Mouse (Mus musculus) kidney, embryonic 15.5 days (tissue): Measurements from ENCODE around the gene Apbb1. TPM values are rescaled to one million over a fixed set of nuclear protein-coding genes. Genes with fewer than 3 reads are reported as not detected.

Source experiments
- ATAC-seq: fragments of 200-750 bp; cut with Nextera tagmentation; replicated peaks from 2 replicates; pipeline ENCODE4 v1.8.0; 2017; ENCODE audit warnings: moderate TSS enrichment; ENCODE audit not compliant: low FRiP score
- H3K27ac ChIP-seq: fragments of 300-500 bp; sonication (generic); 2 replicates; pipeline ENCODE4 v1.5.1; 2015; ENCODE audit warnings: mild to moderate bottlenecking, inconsistent platforms
- H3K27me3 ChIP-seq: fragments of 300-500 bp; sonication (generic); 2 replicates; pipeline ENCODE4 v1.6.1; 2015; ENCODE audit warnings: inconsistent platforms
- H3K36me3 ChIP-seq: fragments of 300-500 bp; sonication (generic); 2 replicates; pipeline ENCODE4 v1.6.1; 2015; ENCODE audit warnings: inconsistent platforms
- H3K4me1 ChIP-seq: fragments of 300-500 bp; sonication (generic); 2 replicates; pipeline ENCODE4 v1.6.1; 2015; ENCODE audit warnings: inconsistent platforms
- H3K4me2 ChIP-seq: fragments of 300-500 bp; sonication (generic); 2 replicates; pipeline ENCODE4 v1.6.1; 2015; ENCODE audit warnings: moderate library complexity, mild to moderate bottlenecking, inconsistent platforms
- H3K4me3 ChIP-seq: fragments of 300-500 bp; sonication (generic); replicated peaks from 2 replicates; pipeline ENCODE4 v1.5.1; 2015; ENCODE audit warnings: mild to moderate bottlenecking, inconsistent platforms
- H3K9ac ChIP-seq: fragments of 300-500 bp; sonication (generic); 2 replicates; pipeline ENCODE4 v1.6.1; 2015; ENCODE audit warnings: mild to moderate bottlenecking, inconsistent platforms
- H3K9me3 ChIP-seq: fragments of 300-500 bp; sonication (generic); replicated peaks from 2 replicates; pipeline ENCODE4 v1.6.1; 2016; ENCODE audit warnings: inconsistent platforms
- WGBS: fragments of 180-500 bp; shearing (Covaris S2); methylation state at CpG from one replicate; pipeline ENCODE4 v1.1.7; 2015; ENCODE audit warnings: mixed read lengths; 5-methylcytosine and 5-hydroxymethylcytosine counted together
- polyA plus RNA-seq: library from polyadenylated mRNA; unstranded; fragments of >200 nt; fragmentation: Nextera tagmentation; extraction: Ambion mirVana; gene quantifications from 2 replicates; pipeline ENCODE4 v1.2.1, GENCODE M21; 2015

Gene Apbb1
- polyA plus RNA-seq, 1 experiment from 2014 or later, result 56.9 TPM

DNA sequence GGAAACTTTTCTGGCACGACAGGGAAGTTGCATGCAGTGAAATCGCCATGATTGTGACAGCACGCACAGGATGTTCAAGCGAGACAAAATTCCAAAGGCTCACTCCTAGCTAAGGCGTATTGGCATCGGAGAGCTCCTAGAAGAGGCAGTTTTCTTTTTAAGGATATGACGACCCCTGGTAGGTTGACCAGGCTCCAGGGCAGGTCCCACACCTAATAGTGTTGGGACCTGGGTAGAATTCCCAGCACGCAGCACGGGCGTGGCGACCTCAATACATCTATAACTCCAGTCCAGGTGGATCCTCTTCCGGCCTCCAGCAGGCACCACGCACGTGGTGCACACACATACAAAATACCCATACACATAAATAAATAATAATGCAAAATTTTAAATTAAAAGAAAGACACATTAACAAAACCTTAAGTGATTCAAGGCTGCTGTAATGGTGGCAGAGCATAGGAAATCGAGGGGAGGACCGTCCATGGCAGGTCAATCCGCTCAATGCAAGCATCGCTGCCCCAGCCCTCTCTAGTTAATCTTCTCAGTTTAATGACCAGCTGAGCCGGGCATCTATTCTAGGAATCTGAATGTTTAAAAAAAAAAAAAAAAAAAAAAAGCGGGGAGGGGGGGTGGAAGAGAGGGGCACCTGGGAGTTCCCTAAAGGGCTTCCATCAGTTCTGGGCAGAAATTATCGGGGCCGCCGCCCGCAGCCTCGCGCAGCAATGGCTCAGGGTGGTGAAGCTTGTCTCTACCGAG, 27.8 kb downstream of the Apbb1 start:
- H3K27ac ChIP-seq, result peak overlapping the region; percentile 41; the same call in 1 of the 2 replicates
- H3K4me3 ChIP-seq, result peak overlapping the region; percentile 64
- H3K4me2 ChIP-seq, result peak overlapping the region; percentile 77
- 25% methylated on average over 26 of the region's 27 CpGs for WGBS
- 0 out of 2 replicates have a peak overlapping the region, but pooled peaks have one; percentile 38 for H3K9ac ChIP-seq
- peaks cover 21% of the 10 kb centered on the region for H3K36me3 ChIP-seq
- H3K9me3 ChIP-seq, result no peaks in the 10 kb centered on the region
- H3K27me3 ChIP-seq, result no peaks in the 10 kb centered on the region
- H3K4me1 ChIP-seq, result peaks cover 16% of the 10 kb centered on the region
- ATAC-seq, result peak; percentile 2; the same call in 1 of the 2 replicates

DNA sequence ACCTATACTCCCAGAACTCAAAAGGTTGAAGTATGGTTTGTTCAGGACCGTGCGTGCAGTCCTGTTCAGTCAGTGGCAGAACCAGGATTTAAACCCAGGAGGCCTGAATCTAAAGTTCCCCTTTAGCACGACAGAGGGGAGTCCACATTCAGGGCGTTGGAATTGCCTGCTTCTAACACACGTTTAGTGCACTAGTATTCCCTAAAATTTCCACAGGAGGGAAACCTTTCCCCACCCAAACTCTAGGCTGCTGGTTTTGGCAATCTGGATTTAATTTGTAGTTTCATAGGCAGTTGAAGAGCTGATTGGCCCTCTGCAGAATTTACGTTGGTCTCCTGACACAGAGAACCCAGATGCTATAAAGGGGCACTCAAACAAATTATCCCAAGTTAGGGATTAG, 32.4 kb downstream of the Apbb1 start:
- ATAC-seq, result no peak
- H3K4me2 ChIP-seq, result no peak overlapping the region
- WGBS, result 34% methylated on average over 6 of the region's 6 CpGs

DNA sequence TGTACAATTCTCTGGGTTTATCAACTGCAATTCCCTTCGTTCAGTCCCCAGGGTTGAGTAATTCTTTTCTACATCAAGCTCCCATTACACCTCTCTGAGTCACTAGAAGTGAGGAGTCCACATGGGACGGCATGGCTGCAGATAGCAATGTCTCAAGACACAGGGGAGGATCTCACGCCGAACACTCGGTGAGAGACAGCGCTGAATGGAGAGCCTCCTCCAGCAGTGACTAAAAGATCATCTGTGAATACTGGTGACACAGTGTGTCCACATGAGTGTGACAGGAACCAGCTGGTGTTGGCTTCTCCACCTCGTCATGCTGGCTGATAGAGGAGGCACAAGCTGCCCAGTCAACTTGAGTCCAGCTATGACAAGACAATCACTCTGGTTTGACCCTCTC, 33.5 kb downstream of the Apbb1 start:
- H3K9ac ChIP-seq, result no peak overlapping the region
- no peak for ATAC-seq
- no peaks in the 10 kb centered on the region for H3K36me3 ChIP-seq
- no peak overlapping the region for H3K4me2 ChIP-seq
- no peak overlapping the region for H3K4me3 ChIP-seq
- no peaks in the 10 kb centered on the region for H3K4me1 ChIP-seq
- no peaks in the 10 kb centered on the region for H3K27me3 ChIP-seq
- no peaks in the 10 kb centered on the region for H3K9me3 ChIP-seq
- 67% methylated on average over 7 of the region's 7 CpGs for WGBS
- H3K27ac ChIP-seq, result no peak overlapping the region

More for the DNA sequence above, 32.4 kb downstream of the Apbb1 start:
- H3K4me3 ChIP-seq, result no peak overlapping the region
- H3K9ac ChIP-seq, result no peak overlapping the region
- no peaks in the 10 kb centered on the region for H3K9me3 ChIP-seq
- 0 out of 2 replicates have a peak, but pooled peaks cover 4% of the 10 kb centered on the region for H3K4me1 ChIP-seq
- H3K27ac ChIP-seq, result no peak overlapping the region
- no peaks in the 10 kb centered on the region for H3K36me3 ChIP-seq
- no peaks in the 10 kb centered on the region for H3K27me3 ChIP-seq

DNA sequence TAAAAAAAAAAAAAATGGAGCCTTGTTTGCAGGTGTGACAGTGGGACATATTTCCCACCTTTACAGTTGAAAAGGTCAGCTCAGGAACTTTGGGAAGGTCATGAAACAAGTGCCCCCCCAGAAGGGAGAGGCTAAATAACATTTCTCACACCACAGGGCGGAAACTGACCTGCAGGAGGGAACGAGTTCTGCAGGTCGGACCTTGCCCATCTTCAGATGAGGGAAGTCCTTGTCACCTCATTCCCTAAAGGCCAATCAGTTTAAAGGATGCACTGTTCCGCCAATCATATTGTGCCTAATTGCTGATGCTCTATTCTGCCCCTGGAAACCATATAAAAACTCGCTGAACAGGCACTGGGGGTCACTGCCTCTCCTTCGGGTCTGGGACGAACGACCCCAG, 35.5 kb downstream of the Apbb1 start:
- 64% methylated on average over 8 of the region's 8 CpGs for WGBS
- no peak overlapping the region for H3K9ac ChIP-seq
- H3K4me2 ChIP-seq, result no peak overlapping the region
- H3K4me1 ChIP-seq, result no peaks in the 10 kb centered on the region
- no peak for ATAC-seq
- no peaks in the 10 kb centered on the region for H3K9me3 ChIP-seq
- no peaks in the 10 kb centered on the region for H3K27me3 ChIP-seq
- H3K4me3 ChIP-seq, result no peak overlapping the region
- H3K36me3 ChIP-seq, result no peaks in the 10 kb centered on the region
- no peak overlapping the region for H3K27ac ChIP-seq

DNA sequence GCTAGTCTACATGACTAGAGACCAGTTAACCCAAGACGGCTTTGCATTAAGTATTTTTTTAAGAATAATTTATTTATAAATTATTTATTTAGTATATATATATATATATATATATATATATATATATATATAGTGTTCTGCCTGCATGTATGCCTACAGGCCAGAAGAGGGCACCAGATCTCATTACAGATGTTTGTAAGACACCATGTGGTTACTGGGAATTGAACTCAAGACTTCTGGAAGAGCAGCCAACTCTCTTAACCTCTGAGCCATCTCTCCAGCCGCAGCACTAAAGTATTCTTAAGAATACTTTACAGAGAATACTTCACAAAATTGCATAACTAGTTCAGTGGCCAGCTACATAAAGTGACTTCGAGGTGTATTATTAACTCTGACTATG, 47.3 kb downstream of the Apbb1 start:
- H3K27ac ChIP-seq, result no peak overlapping the region
- H3K9ac ChIP-seq, result no peak overlapping the region
- no peak overlapping the region for H3K4me2 ChIP-seq
- 82% methylated on average over 3 of the region's 3 CpGs for WGBS
- no peaks in the 10 kb centered on the region for H3K4me1 ChIP-seq
- ATAC-seq, result no peak
- no peaks in the 10 kb centered on the region for H3K9me3 ChIP-seq
- no peaks in the 10 kb centered on the region for H3K36me3 ChIP-seq
- H3K27me3 ChIP-seq, result no peaks in the 10 kb centered on the region
- H3K4me3 ChIP-seq, result no peak overlapping the region

DNA sequence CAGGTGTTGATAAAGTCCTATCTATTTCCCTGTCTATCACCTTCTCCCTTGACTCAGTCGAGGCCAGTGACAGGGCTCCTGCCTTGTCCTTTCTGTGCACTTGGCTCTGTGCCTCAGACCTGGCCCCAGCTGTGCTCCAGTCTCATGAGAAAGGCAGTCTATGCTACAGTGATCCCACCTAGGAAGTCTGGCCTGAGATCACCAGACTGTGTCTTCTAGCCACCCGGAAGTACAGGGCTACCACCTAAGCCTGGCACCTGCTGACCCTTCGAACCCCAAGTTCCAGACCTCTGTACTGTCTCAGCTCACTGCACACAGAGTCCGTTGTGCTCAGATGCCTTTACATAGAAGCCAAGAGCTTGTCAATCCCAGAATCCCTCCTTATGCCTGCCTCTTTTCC, 53.4 kb downstream of the Apbb1 start:
- Histone ChIP-seq H3K9me3 (no peaks in the 10 kb centered on the region), H3K4me2 (no peak overlapping the region), H3K9ac (no peak overlapping the region), H3K27ac (no peak overlapping the region), H3K4me3 (no peak overlapping the region), H3K27me3 (no peaks in the 10 kb centered on the region), H3K4me1 (no peaks in the 10 kb centered on the region), H3K36me3 (no peaks in the 10 kb centered on the region)
- WGBS, result 68% methylated on average over 4 of the region's 4 CpGs
- ATAC-seq, result peak; percentile 57

DNA sequence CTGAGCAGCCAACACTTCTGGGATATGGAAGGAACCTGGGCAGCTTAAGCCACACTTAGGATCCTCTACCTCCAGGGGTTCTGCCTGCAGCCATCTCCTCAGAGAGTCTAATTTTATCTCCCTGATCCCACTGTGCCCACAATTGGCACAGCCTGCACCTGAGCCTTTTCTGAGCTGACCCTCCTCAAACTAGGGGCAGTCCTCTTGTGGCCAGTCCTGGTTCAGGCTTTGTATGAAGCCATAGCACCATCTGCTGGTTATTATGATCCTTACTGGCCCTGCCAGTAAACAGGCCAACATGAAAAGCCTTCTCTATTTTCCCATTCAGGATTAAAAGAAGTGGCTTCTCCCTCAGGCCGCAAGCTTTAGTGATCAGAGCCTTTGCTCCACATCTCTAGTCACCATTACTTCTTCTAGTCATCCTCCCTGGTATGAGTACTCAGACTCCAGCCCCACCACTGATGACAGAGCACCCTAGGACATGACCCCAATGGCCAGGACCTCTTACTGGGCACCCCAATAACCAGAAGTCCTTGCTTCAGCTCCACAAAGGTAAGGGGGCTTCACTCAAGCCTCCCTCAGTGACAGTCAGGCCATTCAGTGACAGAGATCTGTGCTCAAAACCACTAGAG, 54.0 kb downstream of the Apbb1 start:
- Histone ChIP-seq H3K27ac (no peak overlapping the region), H3K4me1 (no peaks in the 10 kb centered on the region), H3K36me3 (no peaks in the 10 kb centered on the region), H3K9ac (no peak overlapping the region), H3K4me3 (no peak overlapping the region), H3K9me3 (no peaks in the 10 kb centered on the region), H3K4me2 (no peak overlapping the region), H3K27me3 (no peaks in the 10 kb centered on the region)
- ATAC-seq, result peak; percentile 76
- WGBS, result 60% methylated on average over 1 of the region's 1 CpGs

DNA sequence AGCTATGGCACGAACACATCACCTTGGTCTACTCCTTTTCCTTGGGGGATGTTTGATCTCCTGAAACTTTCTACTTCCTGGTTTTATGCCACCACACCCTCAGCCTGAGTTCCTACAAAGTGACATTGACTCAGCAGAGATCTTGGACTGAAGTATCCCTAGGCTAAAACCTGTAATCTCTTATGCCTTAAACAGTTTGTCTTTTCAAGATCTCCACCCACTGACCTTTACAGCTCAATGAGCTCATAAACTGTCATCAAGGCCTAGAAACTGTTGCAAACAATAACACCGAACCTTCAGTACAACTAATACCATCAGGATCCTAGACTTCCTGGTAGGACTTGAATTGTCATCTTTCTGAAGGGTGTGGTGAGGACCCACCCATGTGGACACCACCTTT, 57.2 kb downstream of the Apbb1 start:
- no peak for ATAC-seq

DNA sequence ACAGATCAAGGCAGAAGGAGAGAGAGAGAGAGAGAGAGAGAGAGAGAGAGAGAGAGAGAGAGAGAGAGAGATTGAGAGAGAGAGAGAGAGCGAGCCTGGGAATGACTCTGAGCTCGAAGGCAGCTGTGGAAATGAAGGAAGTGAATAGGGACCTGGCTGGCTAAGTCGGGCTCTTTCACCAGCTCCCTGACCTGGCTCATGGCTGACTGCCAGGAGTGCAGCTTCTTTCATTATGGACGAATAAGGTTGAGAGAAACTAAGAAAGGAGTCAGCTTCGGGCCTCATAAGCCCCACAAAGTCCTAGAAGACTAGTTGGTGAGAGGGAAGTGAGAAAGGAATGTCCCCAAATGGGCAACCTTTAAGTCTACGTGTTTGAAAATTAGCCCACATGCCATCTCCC, 61.3 kb downstream of the Apbb1 start:
- H3K4me2 ChIP-seq, result no peak overlapping the region
- 0 out of 2 replicates have a peak, but pooled peaks cover 6% of the 10 kb centered on the region for H3K4me1 ChIP-seq
- no peak overlapping the region for H3K4me3 ChIP-seq
- no peak overlapping the region for H3K9ac ChIP-seq
- H3K27me3 ChIP-seq, result no peaks in the 10 kb centered on the region
- no peaks in the 10 kb centered on the region for H3K36me3 ChIP-seq
- H3K9me3 ChIP-seq, result no peaks in the 10 kb centered on the region
- WGBS, result 19% methylated on average over 6 of the region's 6 CpGs
- H3K27ac ChIP-seq, result no peak overlapping the region
- ATAC-seq, result no peak

More for the DNA sequence above, 57.2 kb downstream of the Apbb1 start:
- Histone ChIP-seq H3K27ac (no peak overlapping the region), H3K9me3 (no peaks in the 10 kb centered on the region), H3K9ac (no peak overlapping the region), H3K4me3 (no peak overlapping the region), H3K27me3 (no peaks in the 10 kb centered on the region), H3K36me3 (no peaks in the 10 kb centered on the region), H3K4me2 (no peak overlapping the region), H3K4me1 (0 out of 2 replicates have a peak, but pooled peaks cover 3% of the 10 kb centered on the region)
- 83% methylated on average over 2 of the region's 2 CpGs for WGBS

DNA sequence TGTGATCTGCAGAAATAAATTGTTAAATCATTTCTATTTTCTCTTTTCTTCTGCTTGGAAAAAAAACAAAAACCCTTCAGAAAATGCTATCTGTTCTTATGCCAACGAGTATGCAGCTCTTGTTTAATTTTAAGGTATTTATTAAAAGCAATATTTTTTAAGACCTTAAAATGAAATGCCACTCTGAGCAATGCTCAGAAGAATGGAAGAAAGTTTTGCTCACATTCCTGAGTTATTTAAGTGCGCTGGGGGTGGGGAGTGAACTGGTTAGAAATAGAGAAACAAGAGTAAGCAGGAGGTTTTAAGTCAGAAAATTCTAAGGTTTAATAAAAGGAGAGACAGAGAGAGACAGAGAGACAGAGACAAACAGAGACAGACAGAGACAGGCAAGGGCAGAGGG, 61.7 kb downstream of the Apbb1 start:
- H3K27ac ChIP-seq, result no peak overlapping the region
- no peak overlapping the region for H3K4me3 ChIP-seq
- 0 out of 2 replicates have a peak, but pooled peaks cover 6% of the 10 kb centered on the region for H3K4me1 ChIP-seq
- no peaks in the 10 kb centered on the region for H3K27me3 ChIP-seq
- ATAC-seq, result no peak
- whole genome bisulfite sequencing, result 75% methylated on average over 2 of the region's 2 CpGs
- no peaks in the 10 kb centered on the region for H3K36me3 ChIP-seq
- H3K9me3 ChIP-seq, result no peaks in the 10 kb centered on the region
- H3K9ac ChIP-seq, result no peak overlapping the region
- H3K4me2 ChIP-seq, result no peak overlapping the region

DNA sequence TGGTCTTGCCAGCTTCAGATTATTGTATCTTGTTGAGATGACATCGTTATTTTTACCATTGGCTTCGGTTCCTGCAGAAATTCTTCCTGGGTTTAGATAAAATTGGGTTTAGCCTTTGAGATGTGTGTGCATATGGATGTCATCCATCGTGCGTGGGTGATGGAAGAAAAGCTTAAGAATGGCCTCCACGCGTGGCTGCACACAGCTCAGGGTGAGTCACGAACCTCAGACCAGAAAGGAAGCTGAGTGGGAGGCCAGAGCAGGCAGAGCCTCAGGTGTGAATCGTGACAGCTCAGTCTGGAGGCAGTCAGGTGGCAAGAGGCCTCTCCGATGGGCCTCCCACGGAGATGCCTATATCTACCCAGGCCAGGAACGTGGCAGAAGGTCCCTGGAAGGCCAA, 62.1 kb downstream of the Apbb1 start:
- no peak overlapping the region for H3K4me3 ChIP-seq
- H3K36me3 ChIP-seq, result no peaks in the 10 kb centered on the region
- H3K9me3 ChIP-seq, result no peaks in the 10 kb centered on the region
- H3K9ac ChIP-seq, result no peak overlapping the region
- H3K4me1 ChIP-seq, result 0 out of 2 replicates have a peak, but pooled peaks cover 6% of the 10 kb centered on the region
- no peaks in the 10 kb centered on the region for H3K27me3 ChIP-seq
- H3K4me2 ChIP-seq, result no peak overlapping the region
- ATAC-seq, result no peak
- H3K27ac ChIP-seq, result no peak overlapping the region
- 42% methylated on average over 11 of the region's 11 CpGs for WGBS

DNA sequence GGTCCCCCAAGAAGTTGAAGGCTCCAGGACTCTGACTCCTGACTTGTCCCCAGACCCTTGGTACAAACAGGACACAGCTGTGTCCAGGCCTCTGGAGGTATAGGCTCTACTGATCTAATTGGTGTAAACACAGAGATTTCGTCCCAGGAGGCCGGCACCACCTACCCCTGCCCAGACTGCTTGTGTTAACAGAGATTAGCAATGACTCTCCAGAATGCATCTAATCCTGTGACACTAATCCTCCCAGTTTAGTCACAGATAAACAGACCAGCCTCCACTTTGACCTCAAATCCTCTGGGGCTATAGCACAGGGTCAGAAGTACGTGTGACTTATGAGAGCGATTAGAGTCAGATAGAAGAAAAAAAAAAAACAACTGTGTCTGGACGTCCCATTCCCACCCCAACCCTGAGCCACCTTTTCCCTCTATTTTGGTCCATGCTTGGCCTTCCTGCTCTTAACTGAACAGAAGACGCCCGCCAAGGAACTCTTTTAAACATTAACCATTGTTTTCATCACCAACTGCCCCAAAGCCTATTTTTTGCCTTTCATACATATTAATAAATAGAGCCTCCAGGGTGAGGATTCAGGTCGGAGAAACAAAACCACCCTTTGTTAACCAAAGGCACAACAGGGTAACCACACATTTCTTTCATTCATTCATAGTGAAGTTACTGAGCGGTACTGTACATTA, 64.6 kb downstream of the Apbb1 start:
- no peaks in the 10 kb centered on the region for H3K27me3 ChIP-seq
- no peaks in the 10 kb centered on the region for H3K9me3 ChIP-seq
- H3K9ac ChIP-seq, result no peak overlapping the region
- H3K27ac ChIP-seq, result no peak overlapping the region
- 44% methylated on average over 9 of the region's 9 CpGs for WGBS
- H3K4me1 ChIP-seq, result 0 out of 2 replicates have a peak, but pooled peaks cover 6% of the 10 kb centered on the region
- H3K4me2 ChIP-seq, result no peak overlapping the region
- H3K4me3 ChIP-seq, result no peak overlapping the region
- no peak for ATAC-seq
- H3K36me3 ChIP-seq, result no peaks in the 10 kb centered on the region
